Mouse (Mus musculus) myocyte (in vitro differentiated cells): ENCODE measurements around the gene Spaca9.

Experiments
- CEBPB ChIP-seq: IDR thresholded peaks from 2 replicates; pipeline ENCODE4 v1.6.1; 2011; ENCODE audit warnings: mild to moderate bottlenecking, moderate library complexity; ENCODE audit not compliant: poor library complexity, insufficient read depth, severe bottlenecking
- E2F4 ChIP-seq: IDR thresholded peaks from one replicate; pipeline ENCODE4 v1.6.1; 2011; ENCODE audit warnings: mild to moderate bottlenecking, control low read depth, moderate library complexity; ENCODE audit not compliant: insufficient read depth
- POLR2A ChIP-seq: IDR thresholded peaks from one replicate; pipeline ENCODE4 v1.6.1; 2011; ENCODE audit warnings: low read depth, mild to moderate bottlenecking, control low read depth, moderate library complexity; ENCODE audit not compliant: insufficient read length
- POLR2AphosphoS2 ChIP-seq: IDR thresholded peaks from one replicate; pipeline ENCODE4 v1.6.1; 2011; ENCODE audit warnings: low read depth, control low read depth; ENCODE audit not compliant: insufficient read length

GRCm38 (mm10) chr2:28723912-28724311 lies 24.4 kb upstream of the Spaca9 start:
- TF ChIP-seq POLR2AphosphoS2 (no peak), POLR2A (no peak), E2F4 (no peak), CEBPB (no peak)
